27 mouse cellular contexts compared by ENCODE assay signal in the genomic region with DNA sequence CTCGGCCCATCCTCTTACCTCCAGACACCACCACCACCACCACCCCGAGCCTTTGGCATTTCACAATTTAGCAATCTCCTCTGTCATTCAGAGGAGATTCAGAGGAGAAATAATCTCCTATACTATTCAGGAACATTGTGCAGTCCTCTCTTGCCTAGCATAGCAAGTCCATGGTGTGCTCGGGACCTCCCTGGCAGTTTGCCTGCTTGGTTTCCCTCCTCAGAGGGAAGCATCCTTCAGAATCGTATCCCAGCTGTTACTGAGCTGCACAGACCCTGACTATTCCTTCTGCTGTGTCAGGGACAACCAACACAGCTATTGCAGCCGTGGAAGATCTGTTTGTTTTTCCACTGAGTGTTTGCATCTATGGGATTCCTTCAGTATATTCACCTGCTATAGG.
A peak's percentile ranks its signal among the peaks of the same experiment; 100 is the strongest.
DNase-seq lines count a peak whose midpoint lies in the region; ATAC-seq and TF ChIP-seq lines count a peak whose summit lies in the region.
"Had no signal": no experiment of that assay in that cellular context is flagged by ENCODE, and none has a peak within 500 bp of the region (broad histone marks: within the 10 kb centered on the region; RNA-seq: fewer than 3 reads in every experiment).

No protein-coding gene starts in this region.

- no peak overlapping the region for H3K4me3 ChIP-seq in kidney, adult 2 months (ENCODE audit: insufficient read depth, low read depth, low read length)
- no peak overlapping the region for H3K4me3 ChIP-seq in neural tube, embryonic 15.5 days (replicated peaks)
- H3K4me3 ChIP-seq: embryonic facial prominence, embryonic 15.5 days; forebrain, embryonic 12.5 days; hindbrain, embryonic 15.5 days; lung, embryonic 15.5 days; stomach, embryonic 15.5 days had no signal

- H3K9me3 ChIP-seq in neural tube, embryonic 15.5 days (replicated peaks) = no peaks in the 10 kb centered on the region
- H3K9me3 ChIP-seq: embryonic facial prominence, embryonic 15.5 days; forebrain, embryonic 12.5 days; hindbrain, embryonic 15.5 days; lung, embryonic 15.5 days; stomach, embryonic 15.5 days had no signal

- no peaks in the 10 kb centered on the region for H3K27me3 ChIP-seq in kidney, adult 2 months (replicated peaks; ENCODE audit: control insufficient read depth, insufficient read depth, low read length)
- H3K27me3 ChIP-seq in neural tube, embryonic 15.5 days (replicated peaks) = no peaks in the 10 kb centered on the region
- H3K27me3 ChIP-seq: embryonic facial prominence, embryonic 15.5 days; forebrain, embryonic 12.5 days; hindbrain, embryonic 15.5 days; lung, embryonic 15.5 days; stomach, embryonic 15.5 days had no signal

- H3K36me3 ChIP-seq in kidney, adult 2 months (ENCODE audit: control insufficient read depth, insufficient read depth, low read length) = no peaks in the 10 kb centered on the region
- H3K36me3 ChIP-seq in neural tube, embryonic 15.5 days = no peaks in the 10 kb centered on the region
- H3K36me3 ChIP-seq: embryonic facial prominence, embryonic 15.5 days; forebrain, embryonic 12.5 days; hindbrain, embryonic 15.5 days; lung, embryonic 15.5 days; stomach, embryonic 15.5 days had no signal

- TF ChIP-seq CTCF in kidney, adult 2 months (conservative IDR thresholded peaks at IDR 0.05; ENCODE audit: insufficient read depth, insufficient read length, low read depth, low read length) = no peak

- WGBS in kidney, adult 2 months = 71% methylated on average over 5 of the region's 5 CpGs
- 65% methylated on average over 5 of the region's 5 CpGs for WGBS in neural tube, embryonic 15.5 days

- peak; percentile 52 for DNase-seq in heart, adult 11 months
- DNase-seq in heart, postnatal 36 days = no peak
- DNase-seq in kidney, postnatal 14 days = peak; percentile 26
- DNase-seq in kidney, adult 2 months = no peak
- DNase-seq in neural tube, embryonic 10.5 days (ENCODE audit: extremely low spot score, low spot score) = peak; percentile 7
- no peak for DNase-seq in embryo, embryonic 10.5 days (ENCODE audit: low spot score)
- DNase-seq: adrenal gland, postnatal 25 days; B cell, adult 2 months; cerebellum, adult 18-20 months; forebrain, postnatal 0 days; kidney, adult 18-20 months; layer of hippocampus, postnatal 36 days; liver; lung, postnatal 36 days; retina, postnatal 1 day; right cerebral cortex, postnatal 14 days; thymus, adult 18-20 months; thymus, postnatal 25 days had no signal

- no peak for TF ChIP-seq POLR2A in kidney, adult 2 months (IDR thresholded peaks at IDR 0.05; ENCODE audit: low read depth, low read length)

- intact Hi-C loops in heart, postnatal 36 days (cut with DNase I) = no loop called here

- peaks cover 14% of the 10 kb centered on the region for H3K4me1 ChIP-seq in kidney, adult 2 months (ENCODE audit: control insufficient read depth, insufficient read depth, low read length)
- peaks cover 6% of the 10 kb centered on the region; the same call in 1 of the 2 replicates for H3K4me1 ChIP-seq in neural tube, embryonic 15.5 days
- H3K4me1 ChIP-seq: embryonic facial prominence, embryonic 15.5 days; forebrain, embryonic 12.5 days; hindbrain, embryonic 15.5 days; lung, embryonic 15.5 days; stomach, embryonic 15.5 days had no signal

- no peak overlapping the region for H3K4me2 ChIP-seq in neural tube, embryonic 15.5 days
- H3K4me2 ChIP-seq: embryonic facial prominence, embryonic 15.5 days; forebrain, embryonic 12.5 days; heart, embryonic 11.5 days; hindbrain, embryonic 15.5 days; lung, embryonic 15.5 days; midbrain, embryonic 11.5 days; stomach, embryonic 15.5 days had no signal

- no peak overlapping the region for H3K27ac ChIP-seq in kidney, adult 2 months (ENCODE audit: insufficient read depth, low read depth, low read length)
- no peak overlapping the region for H3K27ac ChIP-seq in neural tube, embryonic 15.5 days (replicated peaks)
- H3K27ac ChIP-seq: embryonic facial prominence, embryonic 15.5 days; forebrain, embryonic 12.5 days; hindbrain, embryonic 15.5 days; liver, embryonic 14.5 days; lung, embryonic 15.5 days; stomach, embryonic 15.5 days had no signal

- H3K9ac ChIP-seq in neural tube, embryonic 15.5 days (replicated peaks) = no peak overlapping the region
- H3K9ac ChIP-seq: embryonic facial prominence, embryonic 15.5 days; forebrain, embryonic 12.5 days; forebrain, postnatal 0 days; hindbrain, embryonic 15.5 days; liver, embryonic 14.5 days; lung, embryonic 15.5 days; stomach, embryonic 15.5 days had no signal

- no peak for ATAC-seq in neural tube, embryonic 15.5 days (ENCODE audit: low FRiP score)
- ATAC-seq: forebrain, postnatal 0 days had no signal

Comparison
In these comparisons a context has a peak if more than half of its experiments do, and no peak if none do; other contexts are left out.
1. DNase-seq: peak in heart, adult 11 months (single experiment), kidney, postnatal 14 days (single experiment) and neural tube, embryonic 10.5 days (single experiment); none in heart, postnatal 36 days (0 of 2), kidney, adult 2 months (single experiment) and embryo, embryonic 10.5 days (single experiment).